Mouse (Mus musculus): Measurements from ENCODE around the gene Fam120a. TPM values are rescaled to one million over a fixed set of nuclear protein-coding genes. Genes with fewer than 3 reads are reported as not detected.
A peak's percentile ranks its signal among the peaks of the same experiment; 100 is the strongest.

Fam120a gene
- polyA plus RNA-seq, 1 experiment from 2014 or later: 22.5 TPM

GRCm38 (mm10) chr13:48913141-48913540, 54.7 kb downstream of the Fam120a start:
- ATAC-seq (replicated peaks; ENCODE audit: low FRiP score) (no peak), DNase-seq (ENCODE audit: low spot score) (no peak)
- H3K9ac ChIP-seq (ENCODE audit: low read length): no peak overlapping the region
- H3K27me3 ChIP-seq (ENCODE audit: control insufficient read depth, insufficient read depth, low read length): no peaks in the 10 kb centered on the region
- H3K4me1 ChIP-seq (replicated peaks; ENCODE audit: control insufficient read depth, insufficient read depth, low read length): no peaks in the 10 kb centered on the region
- WGBS: 87% methylated on average over 3 of the region's 3 CpGs
- H3K9me3 ChIP-seq (ENCODE audit: control insufficient read depth, low read length): no peaks in the 10 kb centered on the region
- H3K4me3 ChIP-seq (ENCODE audit: low read depth, low read length): no peak overlapping the region
- H3K36me3 ChIP-seq (ENCODE audit: control insufficient read depth, insufficient read depth, low read length): peaks cover under 1% of the 10 kb centered on the region; the same call in 1 of the 2 replicates
- H3K27ac ChIP-seq (ENCODE audit: low read depth, low read length): no peak overlapping the region
- H3K4me2 ChIP-seq (ENCODE audit: low read depth, low read length, severe bottlenecking): no peak overlapping the region

- Histone ChIP-seq H3K27me3 (ENCODE audit: control insufficient read depth, insufficient read depth, low read length) (no peaks in the 10 kb centered on the region), H3K36me3 (ENCODE audit: control insufficient read depth, insufficient read depth, low read length) (peaks cover 3% of the 10 kb centered on the region; the same call in 1 of the 2 replicates), H3K4me1 (replicated peaks; ENCODE audit: control insufficient read depth, insufficient read depth, low read length) (no peaks in the 10 kb centered on the region), H3K9me3 (ENCODE audit: control insufficient read depth, low read length) (no peaks in the 10 kb centered on the region), H3K4me3 (ENCODE audit: low read depth, low read length) (no peak overlapping the region), H3K9ac (ENCODE audit: low read length) (no peak overlapping the region), H3K4me2 (ENCODE audit: low read depth, low read length, severe bottlenecking) (no peak overlapping the region), H3K27ac (ENCODE audit: low read depth, low read length) (no peak overlapping the region)
- ATAC-seq (replicated peaks; ENCODE audit: low FRiP score) (no peak), DNase-seq (ENCODE audit: low spot score) (no peak)
- 92% methylated on average over 7 of the region's 7 CpGs for WGBS
Measured at GRCm38 (mm10) chr13:48911426-48911825, 56.4 kb downstream of the Fam120a start.

GRCm38 (mm10) chr13:48905458-48905857, 62.4 kb downstream of the Fam120a start:
- H3K4me3 ChIP-seq (ENCODE audit: low read depth, low read length): no peak overlapping the region
- no peaks in the 10 kb centered on the region for H3K9me3 ChIP-seq (ENCODE audit: control insufficient read depth, low read length)
- H3K27ac ChIP-seq (ENCODE audit: low read depth, low read length): no peak overlapping the region
- no peak for ATAC-seq (replicated peaks; ENCODE audit: low FRiP score)
- 96% methylated on average over 2 of the region's 2 CpGs for WGBS
- no peaks in the 10 kb centered on the region for H3K4me1 ChIP-seq (replicated peaks; ENCODE audit: control insufficient read depth, insufficient read depth, low read length)
- no peak overlapping the region for H3K9ac ChIP-seq (ENCODE audit: low read length)
- peaks cover 5% of the 10 kb centered on the region for H3K36me3 ChIP-seq (ENCODE audit: control insufficient read depth, insufficient read depth, low read length)
- H3K27me3 ChIP-seq (ENCODE audit: control insufficient read depth, insufficient read depth, low read length): no peaks in the 10 kb centered on the region
- H3K4me2 ChIP-seq (ENCODE audit: low read depth, low read length, severe bottlenecking): no peak overlapping the region
- DNase-seq (ENCODE audit: low spot score): no peak

- 97% methylated on average over 5 of the region's 5 CpGs for WGBS
- no peak for DNase-seq (ENCODE audit: low spot score)
- ATAC-seq (replicated peaks; ENCODE audit: low FRiP score): no peak
Measured at GRCm38 (mm10) chr13:48895376-48895775, 72.4 kb downstream of the Fam120a start.

GRCm38 (mm10) chr13:48890260-48890960, 77.4 kb downstream of the Fam120a start:
- Histone ChIP-seq H3K9me3 (ENCODE audit: control insufficient read depth, low read length) (no peaks in the 10 kb centered on the region), H3K4me1 (replicated peaks; ENCODE audit: control insufficient read depth, insufficient read depth, low read length) (no peaks in the 10 kb centered on the region), H3K27ac (ENCODE audit: low read depth, low read length) (no peak overlapping the region), H3K4me3 (ENCODE audit: low read depth, low read length) (no peak overlapping the region), H3K36me3 (ENCODE audit: control insufficient read depth, insufficient read depth, low read length) (peaks cover 2% of the 10 kb centered on the region; the same call in 1 of the 2 replicates), H3K27me3 (ENCODE audit: control insufficient read depth, insufficient read depth, low read length) (no peaks in the 10 kb centered on the region), H3K4me2 (ENCODE audit: low read depth, low read length, severe bottlenecking) (no peak overlapping the region), H3K9ac (ENCODE audit: low read length) (no peak overlapping the region)
- no peak for DNase-seq (ENCODE audit: low spot score)
- ATAC-seq (replicated peaks; ENCODE audit: low FRiP score): no peak
- 94% methylated on average over 4 of the region's 4 CpGs for whole genome bisulfite sequencing

More at GRCm38 (mm10) chr13:48895376-48895775, 72.4 kb downstream of the Fam120a start:
- H3K4me1 ChIP-seq (replicated peaks; ENCODE audit: control insufficient read depth, insufficient read depth, low read length): no peaks in the 10 kb centered on the region
- no peaks in the 10 kb centered on the region for H3K9me3 ChIP-seq (ENCODE audit: control insufficient read depth, low read length)
- H3K36me3 ChIP-seq (ENCODE audit: control insufficient read depth, insufficient read depth, low read length): no peaks in the 10 kb centered on the region; the same call in 1 of the 2 replicates
- H3K4me3 ChIP-seq (ENCODE audit: low read depth, low read length): no peak overlapping the region
- no peak overlapping the region for H3K9ac ChIP-seq (ENCODE audit: low read length)
- H3K27me3 ChIP-seq (ENCODE audit: control insufficient read depth, insufficient read depth, low read length): no peaks in the 10 kb centered on the region
- H3K27ac ChIP-seq (ENCODE audit: low read depth, low read length): no peak overlapping the region
- no peak overlapping the region for H3K4me2 ChIP-seq (ENCODE audit: low read depth, low read length, severe bottlenecking)

GRCm38 (mm10) chr13:48878534-48878933, 89.3 kb downstream of the Fam120a start:
- ATAC-seq (replicated peaks; ENCODE audit: low FRiP score) (peak; percentile 99), DNase-seq (ENCODE audit: low spot score) (peak; percentile 99)
- Histone ChIP-seq H3K9ac (ENCODE audit: low read length) (peak overlapping the region; percentile 81), H3K4me3 (ENCODE audit: low read depth, low read length) (peak overlapping the region; percentile 36), H3K4me1 (replicated peaks; ENCODE audit: control insufficient read depth, insufficient read depth, low read length) (peaks cover 8% of the 10 kb centered on the region; the same call in 1 of the 2 replicates), H3K4me2 (ENCODE audit: low read depth, low read length, severe bottlenecking) (peak overlapping the region; percentile 69), H3K27ac (ENCODE audit: low read depth, low read length) (peak overlapping the region; percentile 79), H3K27me3 (ENCODE audit: control insufficient read depth, insufficient read depth, low read length) (no peaks in the 10 kb centered on the region), H3K9me3 (ENCODE audit: control insufficient read depth, low read length) (no peaks in the 10 kb centered on the region), H3K36me3 (ENCODE audit: control insufficient read depth, insufficient read depth, low read length) (no peaks in the 10 kb centered on the region; the same call in 1 of the 2 replicates)
- under 1% methylated on average over 36 of the region's 36 CpGs for WGBS

- peak overlapping the region; percentile 36; the same call in 1 of the 2 replicates for H3K4me3 ChIP-seq (ENCODE audit: low read depth, low read length)
- ATAC-seq (replicated peaks; ENCODE audit: low FRiP score): no peak
- H3K27ac ChIP-seq (ENCODE audit: low read depth, low read length): no peak overlapping the region
- peak overlapping the region; percentile 81 for H3K9ac ChIP-seq (ENCODE audit: low read length)
- peak; percentile 48 for DNase-seq (ENCODE audit: low spot score)
- H3K36me3 ChIP-seq (ENCODE audit: control insufficient read depth, insufficient read depth, low read length): no peaks in the 10 kb centered on the region; the same call in 1 of the 2 replicates
- no peaks in the 10 kb centered on the region for H3K27me3 ChIP-seq (ENCODE audit: control insufficient read depth, insufficient read depth, low read length)
- H3K4me2 ChIP-seq (ENCODE audit: low read depth, low read length, severe bottlenecking): peak overlapping the region; percentile 69; the same call in 1 of the 2 replicates
- H3K9me3 ChIP-seq (ENCODE audit: control insufficient read depth, low read length): no peaks in the 10 kb centered on the region
- peaks cover 9% of the 10 kb centered on the region; the same call in 1 of the 2 replicates for H3K4me1 ChIP-seq (replicated peaks; ENCODE audit: control insufficient read depth, insufficient read depth, low read length)
Measured at GRCm38 (mm10) chr13:48877805-48878204, 90.0 kb downstream of the Fam120a start.

GRCm38 (mm10) chr13:48872726-48873125, 95.1 kb downstream of the Fam120a start:
- WGBS: 83% methylated on average over 5 of the region's 5 CpGs
- Histone ChIP-seq H3K4me2 (ENCODE audit: low read depth, low read length, severe bottlenecking) (no peak overlapping the region), H3K27ac (ENCODE audit: low read depth, low read length) (no peak overlapping the region), H3K4me1 (replicated peaks; ENCODE audit: control insufficient read depth, insufficient read depth, low read length) (peaks cover 15% of the 10 kb centered on the region; the same call in 1 of the 2 replicates), H3K27me3 (ENCODE audit: control insufficient read depth, insufficient read depth, low read length) (no peaks in the 10 kb centered on the region), H3K9me3 (ENCODE audit: control insufficient read depth, low read length) (no peaks in the 10 kb centered on the region), H3K4me3 (ENCODE audit: low read depth, low read length) (no peak overlapping the region), H3K9ac (ENCODE audit: low read length) (no peak overlapping the region), H3K36me3 (ENCODE audit: control insufficient read depth, insufficient read depth, low read length) (no peaks in the 10 kb centered on the region; the same call in 1 of the 2 replicates)
- ATAC-seq (replicated peaks; ENCODE audit: low FRiP score) (no peak), DNase-seq (ENCODE audit: low spot score) (no peak)

All from forebrain, embryonic 11.5 days (tissue).